Comparison of ENCODE assay signal across 26 mouse cellular contexts in the genomic region with DNA sequence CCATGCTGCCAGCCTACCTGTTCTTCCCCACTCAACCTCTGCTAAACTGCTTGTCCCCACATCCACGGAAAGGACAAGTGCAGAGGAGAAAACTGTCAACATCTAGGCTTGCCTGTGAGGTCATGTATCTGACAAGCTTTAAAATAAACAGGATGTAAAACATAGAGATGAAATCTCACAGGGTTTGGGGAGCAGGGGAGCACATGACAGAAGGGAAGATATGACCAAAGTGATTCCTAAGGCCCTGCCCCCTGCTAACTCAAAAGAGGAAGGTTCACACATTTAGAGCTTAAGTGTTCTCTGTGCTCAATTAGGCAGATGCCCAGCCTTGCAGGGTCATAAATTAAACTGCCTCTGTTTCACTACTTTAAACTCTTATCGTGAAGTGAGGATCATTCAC. TPM values are rescaled to one million over a fixed set of nuclear protein-coding genes. Genes with fewer than 3 reads are reported as not detected.
A peak's percentile ranks its signal among the peaks of the same experiment; 100 is the strongest.
DNase-seq lines count a peak whose midpoint lies in the region; ATAC-seq and TF ChIP-seq lines count a peak whose summit lies in the region.
"Had no signal": no experiment of that assay in that cellular context is flagged by ENCODE, and none has a peak within 500 bp of the region (broad histone marks: within the 10 kb centered on the region; RNA-seq: fewer than 3 reads in every experiment).

No protein-coding gene starts in this region.

- no peak overlapping the region for H3K4me2 ChIP-seq in liver, postnatal 0 days (ENCODE audit: low read depth, low read length)
- no peak overlapping the region for H3K4me2 ChIP-seq in liver, embryonic 11.5 days
- H3K4me2 ChIP-seq: forebrain, embryonic 15.5 days; hindbrain, embryonic 13.5 days; intestine, embryonic 15.5 days; stomach, embryonic 15.5 days had no signal

- no peak for DNase-seq in liver, postnatal 0 days
- no peak for DNase-seq in liver, embryonic 11.5 days (ENCODE audit: low spot score)
- DNase-seq in A20 (ENCODE audit: low read depth, low spot score): peak; percentile 92
- DNase-seq in left cerebral cortex, postnatal 14 days (ENCODE audit: low spot score in 2 of 2): no peak
- DNase-seq in adrenal gland, adult 8-10 months: no peak
- no peak for DNase-seq in frontal cortex, adult 2 months (ENCODE audit: extremely low spot score in 1 of 2, low spot score in 1 of 2)
- DNase-seq: adrenal gland, postnatal 36 days; cerebellum, postnatal 14 days; gastrocnemius, adult 2 months; heart, adult 18-20 months; kidney, postnatal 14 days; right cerebral cortex, postnatal 25 days; thymus, postnatal 14 days had no signal

- TF ChIP-seq POLR2A in bone marrow, adult 2 months (IDR thresholded peaks at IDR 0.05; ENCODE audit: borderline replicate concordance, control insufficient read depth, low read depth, low read length): no peak

- WGBS in liver, postnatal 0 days (ENCODE audit: insufficient replicate concordance): 41% methylated on average over 2 of the region's 2 CpGs
- 62% methylated on average over 2 of the region's 2 CpGs for WGBS in liver, embryonic 11.5 days
- 13% methylated on average over 2 of the region's 2 CpGs for WGBS in bone marrow, adult 2 months

- H3K4me1 ChIP-seq in liver, postnatal 0 days (ENCODE audit: insufficient read depth): no peaks in the 10 kb centered on the region
- H3K4me1 ChIP-seq in liver, embryonic 11.5 days (replicated peaks; ENCODE audit: control insufficient read depth, insufficient read depth, low read length): no peaks in the 10 kb centered on the region
- H3K4me1 ChIP-seq in bone marrow, adult 2 months (ENCODE audit: control insufficient read depth, insufficient read depth, low read length): peaks cover 5% of the 10 kb centered on the region
- H3K4me1 ChIP-seq: forebrain, embryonic 15.5 days; hindbrain, embryonic 13.5 days; intestine, embryonic 15.5 days; midbrain, embryonic 10.5 days; stomach, embryonic 15.5 days had no signal

- TF ChIP-seq EP300 in liver, postnatal 0 days (IDR thresholded peaks at IDR 0.05; ENCODE audit: low read depth): no peak

- 0 out of 2 replicates have a peak, but pooled peaks cover 3% of the 10 kb centered on the region for H3K9me3 ChIP-seq in liver, postnatal 0 days (ENCODE audit: low read length)
- no peaks in the 10 kb centered on the region for H3K9me3 ChIP-seq in liver, embryonic 11.5 days (ENCODE audit: control insufficient read depth, low read length)
- H3K9me3 ChIP-seq: forebrain, embryonic 15.5 days; hindbrain, embryonic 13.5 days; intestine, embryonic 15.5 days; midbrain, embryonic 10.5 days; stomach, embryonic 15.5 days had no signal

- H3K27me3 ChIP-seq in liver, postnatal 0 days (ENCODE audit: insufficient read depth, low read length): no peaks in the 10 kb centered on the region
- H3K27me3 ChIP-seq in liver, embryonic 11.5 days (replicated peaks; ENCODE audit: control insufficient read depth, insufficient read depth, low read length): no peaks in the 10 kb centered on the region
- H3K27me3 ChIP-seq: forebrain, embryonic 15.5 days; hindbrain, embryonic 13.5 days; intestine, embryonic 15.5 days; stomach, embryonic 15.5 days had no signal

- peak overlapping the region; percentile 71 for H3K27ac ChIP-seq in liver, postnatal 0 days (ENCODE audit: low read depth)
- no peak overlapping the region for H3K27ac ChIP-seq in liver, embryonic 11.5 days (ENCODE audit: low read depth, low read length)
- H3K27ac ChIP-seq in bone marrow, adult 2 months (ENCODE audit: control insufficient read depth, insufficient read depth, low read depth, low read length, poor library complexity): peak overlapping the region; percentile 81
- H3K27ac ChIP-seq: forebrain, embryonic 15.5 days; gastrocnemius, adult 2 months; hindbrain, embryonic 13.5 days; intestine, embryonic 15.5 days; liver, embryonic 14.5 days; midbrain, embryonic 10.5 days; stomach, embryonic 15.5 days had no signal

- no peak overlapping the region for H3K9ac ChIP-seq in liver, postnatal 0 days (replicated peaks)
- no peak overlapping the region for H3K9ac ChIP-seq in liver, embryonic 11.5 days (ENCODE audit: low read depth, low read length)
- H3K9ac ChIP-seq: forebrain, embryonic 15.5 days; hindbrain, embryonic 13.5 days; intestine, embryonic 15.5 days; liver, embryonic 14.5 days; stomach, embryonic 15.5 days had no signal

- peak; percentile 55; the same call in 1 of the 2 replicates for ATAC-seq in liver, postnatal 0 days
- no peak for ATAC-seq in liver, embryonic 11.5 days (replicated peaks; ENCODE audit: low FRiP score)
- peak; percentile 89 for ATAC-seq in monocyte, adult 5-6 weeks (replicated peaks; ENCODE audit: insufficient number of reproducible peaks, low FRiP score, low TSS enrichment, poor library complexity, severe bottlenecking)
- ATAC-seq: activated CD4-positive, CD25-positive, alpha-beta regulatory T cell, adult 4 months; forebrain, embryonic 15.5 days; intestine, embryonic 15.5 days had no signal

- intact Hi-C loops in left cerebral cortex, postnatal 14 days (cut with DNase I): no loop called here

- TF ChIP-seq CTCF in liver, postnatal 0 days (IDR thresholded peaks at IDR 0.05; ENCODE audit: low read depth): no peak
- no peak for TF ChIP-seq CTCF in bone marrow, adult 2 months (IDR thresholded peaks at IDR 0.05; ENCODE audit: control insufficient read depth, insufficient read depth, low read length)

- no peak overlapping the region for H3K4me3 ChIP-seq in liver, postnatal 0 days (ENCODE audit: low read depth, low read length)
- H3K4me3 ChIP-seq in liver, embryonic 11.5 days (ENCODE audit: low read depth, low read length): no peak overlapping the region
- H3K4me3 ChIP-seq in bone marrow, adult 2 months (replicated peaks; ENCODE audit: control insufficient read depth, low read depth, low read length): no peak overlapping the region
- H3K4me3 ChIP-seq: forebrain, embryonic 15.5 days; gastrocnemius, adult 2 months; hindbrain, embryonic 13.5 days; intestine, embryonic 15.5 days; midbrain, embryonic 10.5 days; myocyte; stomach, embryonic 15.5 days had no signal

- no peaks in the 10 kb centered on the region for H3K36me3 ChIP-seq in liver, postnatal 0 days (replicated peaks; ENCODE audit: insufficient read depth, low read length)
- H3K36me3 ChIP-seq in liver, embryonic 11.5 days (ENCODE audit: control insufficient read depth, insufficient read depth, low read length): no peaks in the 10 kb centered on the region
- H3K36me3 ChIP-seq: forebrain, embryonic 15.5 days; hindbrain, embryonic 13.5 days; intestine, embryonic 15.5 days; midbrain, embryonic 10.5 days; stomach, embryonic 15.5 days had no signal

RNA-seq across cellular contexts. Expression of a gene that starts 7.0 kb away (rescaled TPM):
- polyA plus RNA-seq in liver, postnatal 0 days (2015; fragmentation: Nextera tagmentation; extraction: Ambion mirVana): 9.0 and 10.4 TPM in 2 replicates
- 0.35 and 0.45 TPM in 2 replicates for polyA plus RNA-seq in liver, embryonic 11.5 days (2014; fragmentation: Nextera tagmentation; extraction: Ambion mirVana)
- polyA plus RNA-seq in bone marrow, adult 2 months (2011; ENCODE audit: insufficient read depth, insufficient read length, low replicate concordance, missing spikeins): 18.2 and 44.1 TPM in 2 replicates
- total RNA-seq in monocyte, adult 5-6 weeks (2017): 25.8 to 50.1 TPM (median 35.3 TPM) in 3 replicates
- total RNA-seq in left cerebral cortex, postnatal 14 days (2021): not detected
- total RNA-seq in adrenal gland, adult 8-10 months (2022): under 1 TPM; 0.21 to 0.81 (median 0.59) TPM
- polyA plus RNA-seq in frontal cortex, adult 2 months (2012; rRNA removed): not detected in 2 replicates
- total RNA-seq: gastrocnemius, adult 2 months; left cerebral cortex, postnatal 36 days had no signal
- polyA plus RNA-seq: C2C12; forebrain, embryonic 15.5 days; hindbrain, embryonic 13.5 days; intestine, embryonic 15.5 days; midbrain, embryonic 10.5 days; myocyte had no signal

RNA-seq across cellular contexts. Expression of a gene that starts 21.6 kb away (rescaled TPM):
- 0.36 and 0.41 TPM in 2 replicates for polyA plus RNA-seq in liver, postnatal 0 days (2015; fragmentation: Nextera tagmentation; extraction: Ambion mirVana)
- 0.14 TPM in 1 of 2 replicates, not detected in the other for polyA plus RNA-seq in liver, embryonic 11.5 days (2014; fragmentation: Nextera tagmentation; extraction: Ambion mirVana)
- polyA plus RNA-seq in bone marrow, adult 2 months (2011; ENCODE audit: insufficient read depth, insufficient read length, low replicate concordance, missing spikeins): not detected in 2 replicates
- total RNA-seq in monocyte, adult 5-6 weeks (2017): 0.43 TPM in 1 of 3 replicates, not detected in the others
- total RNA-seq in left cerebral cortex, postnatal 14 days (2021): under 1 TPM in 1 of 2 experiments, not detected in 1; 0.53 TPM
- not detected for total RNA-seq in adrenal gland, adult 8-10 months (2022)
- polyA plus RNA-seq in frontal cortex, adult 2 months (2012; rRNA removed): 0.58 and 0.97 TPM in 2 replicates
- total RNA-seq: adrenal gland, postnatal 36 days; gastrocnemius, adult 2 months; heart, adult 18-20 months had no signal
- polyA plus RNA-seq: activated CD4-positive, CD25-positive, alpha-beta regulatory T cell, adult 4 months; C2C12; heart, postnatal 0 days; midbrain, embryonic 10.5 days had no signal

RNA-seq across cellular contexts. Expression of a gene that starts 42.0 kb away (rescaled TPM):
- 18.0 and 18.7 TPM in 2 replicates for polyA plus RNA-seq in liver, postnatal 0 days (2015; fragmentation: Nextera tagmentation; extraction: Ambion mirVana)
- polyA plus RNA-seq in liver, embryonic 11.5 days (2014; fragmentation: Nextera tagmentation; extraction: Ambion mirVana): 1.8 and 2.0 TPM in 2 replicates
- polyA plus RNA-seq in bone marrow, adult 2 months (2011; ENCODE audit: insufficient read depth, insufficient read length, low replicate concordance, missing spikeins): 23.0 and 75.4 TPM in 2 replicates
- total RNA-seq in monocyte, adult 5-6 weeks (2017): 181 to 197 TPM (median 187 TPM) in 3 replicates
- total RNA-seq in left cerebral cortex, postnatal 14 days (2021): 1 to 10 TPM; 4.6 to 5.2 TPM
- 10 to 100 TPM in 3 of 4 experiments, 1 to 10 TPM in 1; 6.4 to 15.5 (median 12.2) TPM for total RNA-seq in adrenal gland, adult 8-10 months (2022)
- polyA plus RNA-seq in frontal cortex, adult 2 months (2012; rRNA removed): 7.0 and 8.1 TPM in 2 replicates
- polyA plus RNA-seq: midbrain, embryonic 10.5 days had no signal

RNA-seq across cellular contexts. Expression of a gene that starts 49.0 kb away (rescaled TPM):
- 26.1 and 29.1 TPM in 2 replicates for polyA plus RNA-seq in liver, postnatal 0 days (2015; fragmentation: Nextera tagmentation; extraction: Ambion mirVana)
- polyA plus RNA-seq in liver, embryonic 11.5 days (2014; fragmentation: Nextera tagmentation; extraction: Ambion mirVana): 34.8 and 36.7 TPM in 2 replicates
- 7.5 and 18.2 TPM in 2 replicates for polyA plus RNA-seq in bone marrow, adult 2 months (2011; ENCODE audit: insufficient read depth, insufficient read length, low replicate concordance, missing spikeins)
- total RNA-seq in monocyte, adult 5-6 weeks (2017): 7.0 to 16.2 TPM (median 9.7 TPM) in 3 replicates
- total RNA-seq in left cerebral cortex, postnatal 14 days (2021): 10 to 100 TPM; 14.3 to 15.9 TPM
- 10 to 100 TPM; 20.7 to 34.0 (median 24.7) TPM for total RNA-seq in adrenal gland, adult 8-10 months (2022)
- 30.1 and 33.8 TPM in 2 replicates for polyA plus RNA-seq in frontal cortex, adult 2 months (2012; rRNA removed)

RNA-seq across cellular contexts. Expression of a gene that starts 49.5 kb away (rescaled TPM):
- polyA plus RNA-seq in liver, postnatal 0 days (2015; fragmentation: Nextera tagmentation; extraction: Ambion mirVana): 0.97 and 1.7 TPM in 2 replicates
- 0.62 TPM in 1 of 2 replicates, not detected in the other for polyA plus RNA-seq in liver, embryonic 11.5 days (2014; fragmentation: Nextera tagmentation; extraction: Ambion mirVana)
- 2.4 and 4.4 TPM in 2 replicates for polyA plus RNA-seq in bone marrow, adult 2 months (2011; ENCODE audit: insufficient read depth, insufficient read length, low replicate concordance, missing spikeins)
- 0.97 TPM in 1 of 3 replicates, not detected in the others for total RNA-seq in monocyte, adult 5-6 weeks (2017)
- under 1 TPM in 1 of 2 experiments, not detected in 1; 0.57 TPM for total RNA-seq in left cerebral cortex, postnatal 14 days (2021)
- 1 to 10 TPM; 1.0 to 2.7 (median 1.8) TPM for total RNA-seq in adrenal gland, adult 8-10 months (2022)
- polyA plus RNA-seq in frontal cortex, adult 2 months (2012; rRNA removed): 0.50 and 1.0 TPM in 2 replicates
- polyA plus RNA-seq: activated CD4-positive, CD25-positive, alpha-beta regulatory T cell, adult 4 months had no signal
